Mouse (Mus musculus): Measurements from ENCODE around the gene Atxn1. TPM values are rescaled to one million over a fixed set of nuclear protein-coding genes. Genes with fewer than 3 reads are reported as not detected.

Atxn1 gene
- total and polyA plus RNA-seq, 3 experiments, result 7.5 to 30.1 (median 27.3) TPM

- TF ChIP-seq CTCF (IDR thresholded peaks at IDR 0.05), result no peak
- TF ChIP-seq EP300 (IDR thresholded peaks at IDR 0.05; ENCODE audit: insufficient read depth, low read depth, low read length), result no peak
- Histone ChIP-seq H3K27ac (peak overlapping the region; percentile 38), H3K4me3 (no peak overlapping the region), H3K9ac (ENCODE audit: low read depth, low read length) (no peak overlapping the region), H3K27me3 (ENCODE audit: control insufficient read depth, insufficient read depth, low read length) (no peaks in the 10 kb centered on the region), H3K36me3 (ENCODE audit: control insufficient read depth, insufficient read depth, low read length) (peaks cover 7% of the 10 kb centered on the region), H3K79me2 (replicated peaks; ENCODE audit: control insufficient read depth, insufficient read depth, low read length) (no peaks in the 10 kb centered on the region), H3K4me1 (ENCODE audit: control insufficient read depth, insufficient read depth, low read length) (peaks cover 23% of the 10 kb centered on the region)
- intact Hi-C loops (cut with DNase I), result no loop called here
- no peak for DNase-seq
- 50% methylated on average over 4 of the region's 4 CpGs for WGBS
These were observed 271.7 kb downstream of the Atxn1 start for GRCm38 (mm10) chr13:45693126-45693525.

GRCm38 (mm10) chr13:45692440-45692839 is 272.4 kb downstream of the Atxn1 start:
- no peak overlapping the region for H3K9ac ChIP-seq (ENCODE audit: low read depth, low read length)
- H3K79me2 ChIP-seq (replicated peaks; ENCODE audit: control insufficient read depth, insufficient read depth, low read length), result no peaks in the 10 kb centered on the region
- intact Hi-C loops (cut with DNase I), result no loop called here
- H3K4me1 ChIP-seq (ENCODE audit: control insufficient read depth, insufficient read depth, low read length), result peaks cover 23% of the 10 kb centered on the region
- DNase-seq, result peak in 1 of 2 experiments; percentile 51
- WGBS, result 13% methylated on average over 9 of the region's 9 CpGs
- TF ChIP-seq EP300 (IDR thresholded peaks at IDR 0.05; ENCODE audit: insufficient read depth, low read depth, low read length) (no peak), CTCF (IDR thresholded peaks at IDR 0.05) (no peak), POLR2A (IDR thresholded peaks at IDR 0.05; ENCODE audit: insufficient read depth, low read depth, low read length) (no peak)
- H3K36me3 ChIP-seq (ENCODE audit: control insufficient read depth, insufficient read depth, low read length), result peaks cover 7% of the 10 kb centered on the region
- no peak overlapping the region for H3K4me3 ChIP-seq
- peak overlapping the region; percentile 27; the same call in 1 of the 2 replicates for H3K27ac ChIP-seq
- H3K27me3 ChIP-seq (ENCODE audit: control insufficient read depth, insufficient read depth, low read length), result no peaks in the 10 kb centered on the region

GRCm38 (mm10) chr13:45690426-45690825 is 274.4 kb downstream of the Atxn1 start:
- Histone ChIP-seq H3K36me3 (ENCODE audit: control insufficient read depth, insufficient read depth, low read length) (peaks cover 7% of the 10 kb centered on the region), H3K27me3 (ENCODE audit: control insufficient read depth, insufficient read depth, low read length) (no peaks in the 10 kb centered on the region), H3K9ac (ENCODE audit: low read depth, low read length) (no peak overlapping the region), H3K27ac (no peak overlapping the region), H3K79me2 (replicated peaks; ENCODE audit: control insufficient read depth, insufficient read depth, low read length) (no peaks in the 10 kb centered on the region), H3K4me1 (ENCODE audit: control insufficient read depth, insufficient read depth, low read length) (peaks cover 23% of the 10 kb centered on the region), H3K4me3 (no peak overlapping the region)
- intact Hi-C loops (cut with DNase I), result no loop called here
- TF ChIP-seq POLR2A (IDR thresholded peaks at IDR 0.05; ENCODE audit: insufficient read depth, low read depth, low read length) (no peak), CTCF (IDR thresholded peaks at IDR 0.05) (no peak), EP300 (IDR thresholded peaks at IDR 0.05; ENCODE audit: insufficient read depth, low read depth, low read length) (no peak)
- DNase-seq, result no peak
- 60% methylated on average over 1 of the region's 1 CpGs for WGBS

GRCm38 (mm10) chr13:45688864-45689263 is 275.9 kb downstream of the Atxn1 start:
- Histone ChIP-seq H3K4me1 (ENCODE audit: control insufficient read depth, insufficient read depth, low read length) (peaks cover 24% of the 10 kb centered on the region), H3K79me2 (replicated peaks; ENCODE audit: control insufficient read depth, insufficient read depth, low read length) (no peaks in the 10 kb centered on the region), H3K9ac (ENCODE audit: low read depth, low read length) (no peak overlapping the region), H3K4me3 (no peak overlapping the region), H3K36me3 (ENCODE audit: control insufficient read depth, insufficient read depth, low read length) (peaks cover 7% of the 10 kb centered on the region), H3K27ac (no peak overlapping the region), H3K27me3 (ENCODE audit: control insufficient read depth, insufficient read depth, low read length) (no peaks in the 10 kb centered on the region)
- no peak for DNase-seq
- 99% methylated on average over 2 of the region's 2 CpGs for WGBS
- TF ChIP-seq EP300 (IDR thresholded peaks at IDR 0.05; ENCODE audit: insufficient read depth, low read depth, low read length), result no peak
- TF ChIP-seq POLR2A (IDR thresholded peaks at IDR 0.05; ENCODE audit: insufficient read depth, low read depth, low read length), result no peak
- TF ChIP-seq CTCF (IDR thresholded peaks at IDR 0.05), result no peak
- intact Hi-C loops (cut with DNase I), result no loop called here

DNA sequence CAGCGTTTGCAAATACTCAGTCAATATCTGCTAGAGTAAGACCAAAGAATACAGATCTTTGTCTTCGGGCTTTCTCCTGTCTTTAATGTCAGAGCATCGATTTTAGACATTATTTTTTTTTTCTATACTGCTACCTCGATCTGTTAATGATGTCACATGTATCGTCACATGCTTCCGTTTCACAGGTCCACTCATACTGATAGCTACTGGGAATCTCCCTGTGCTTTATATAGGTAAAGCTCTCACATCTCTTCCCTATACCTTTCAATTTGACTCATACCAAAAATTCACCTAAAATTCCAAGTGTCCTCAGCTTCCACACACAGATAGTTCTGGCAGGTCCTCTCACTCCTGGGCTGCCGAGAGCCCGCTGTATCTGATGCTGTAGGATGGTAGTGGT is 277.2 kb downstream of the Atxn1 start:
- Histone ChIP-seq H3K9ac (ENCODE audit: low read depth, low read length) (no peak overlapping the region), H3K4me3 (no peak overlapping the region), H3K27me3 (ENCODE audit: control insufficient read depth, insufficient read depth, low read length) (no peaks in the 10 kb centered on the region), H3K27ac (no peak overlapping the region), H3K4me1 (ENCODE audit: control insufficient read depth, insufficient read depth, low read length) (peaks cover 17% of the 10 kb centered on the region), H3K79me2 (replicated peaks; ENCODE audit: control insufficient read depth, insufficient read depth, low read length) (no peaks in the 10 kb centered on the region), H3K36me3 (ENCODE audit: control insufficient read depth, insufficient read depth, low read length) (peaks cover 5% of the 10 kb centered on the region; the same call in 1 of the 2 replicates)
- intact Hi-C loops (cut with DNase I), result no loop called here
- no peak for DNase-seq
- no peak for TF ChIP-seq CTCF (IDR thresholded peaks at IDR 0.05)
- no peak for TF ChIP-seq POLR2A (IDR thresholded peaks at IDR 0.05; ENCODE audit: insufficient read depth, low read depth, low read length)
- TF ChIP-seq EP300 (IDR thresholded peaks at IDR 0.05; ENCODE audit: insufficient read depth, low read depth, low read length), result no peak
- WGBS, result 94% methylated on average over 8 of the region's 8 CpGs

GRCm38 (mm10) chr13:45686309-45686582 is 278.6 kb downstream of the Atxn1 start:
- no peaks in the 10 kb centered on the region for H3K27me3 ChIP-seq (ENCODE audit: control insufficient read depth, insufficient read depth, low read length)
- no peak overlapping the region for H3K4me3 ChIP-seq
- TF ChIP-seq CTCF (IDR thresholded peaks at IDR 0.05) (no peak), EP300 (IDR thresholded peaks at IDR 0.05; ENCODE audit: insufficient read depth, low read depth, low read length) (no peak), POLR2A (IDR thresholded peaks at IDR 0.05; ENCODE audit: insufficient read depth, low read depth, low read length) (no peak)
- H3K27ac ChIP-seq, result no peak overlapping the region
- H3K9ac ChIP-seq (ENCODE audit: low read depth, low read length), result no peak overlapping the region
- no peak for DNase-seq
- 0 out of 2 replicates have a peak, but pooled peaks cover 2% of the 10 kb centered on the region for H3K79me2 ChIP-seq (replicated peaks; ENCODE audit: control insufficient read depth, insufficient read depth, low read length)
- H3K4me1 ChIP-seq (ENCODE audit: control insufficient read depth, insufficient read depth, low read length), result peaks cover 13% of the 10 kb centered on the region
- WGBS, result 52% methylated on average over 3 of the region's 3 CpGs
- intact Hi-C loops (cut with DNase I), result no loop called here
- H3K36me3 ChIP-seq (ENCODE audit: control insufficient read depth, insufficient read depth, low read length), result peaks cover 11% of the 10 kb centered on the region

Measured in heart, adult 2 months (tissue).